Mouse (Mus musculus) adrenal gland, adult 8-10 months (tissue): ENCODE measurements at regions not wholly inside any gene's neighbourhood (a gene's known extent, or its start where the extent isn't known, plus 50 kb on each side); places are given as distances from the start of the nearest gene placed in this dataset.

Experiments used
- DNase-seq: peaks from one replicate; pipeline ENCODE4 v3.0.0; 2022

DNA sequence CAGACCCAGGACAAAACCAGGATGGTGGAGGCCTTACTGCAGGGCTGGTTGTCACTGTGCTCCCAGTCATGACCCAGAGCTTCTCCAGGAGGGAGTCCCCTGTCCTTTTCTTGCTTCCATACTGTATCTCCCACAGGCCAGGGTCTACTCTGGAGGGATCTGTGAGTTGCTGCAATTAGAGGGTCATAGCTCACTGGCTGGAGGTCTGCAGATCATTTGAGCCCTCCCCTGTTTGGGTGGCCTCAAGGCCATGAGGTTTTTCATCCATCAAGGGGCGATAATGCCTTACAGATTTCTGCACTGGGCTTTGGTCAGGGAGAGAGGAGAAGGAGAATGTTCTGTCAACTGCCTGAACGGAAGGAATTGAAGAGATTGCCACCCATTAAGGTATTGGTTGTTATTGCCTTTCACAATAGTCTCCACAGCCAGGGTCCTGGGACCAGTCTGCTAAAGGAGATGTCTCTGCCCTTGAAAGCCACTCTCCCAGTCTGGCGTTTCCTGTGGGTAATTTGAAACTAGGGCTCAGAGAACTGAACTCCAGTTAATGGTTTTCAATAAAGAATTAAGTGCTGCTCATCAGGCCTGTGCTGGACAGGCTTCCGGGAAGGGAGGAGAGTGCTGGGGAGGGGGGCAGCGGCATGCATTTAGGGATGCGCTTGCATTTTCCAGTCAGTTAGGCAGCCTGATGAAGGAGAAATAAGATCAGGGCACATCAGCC is 147.4 kb downstream of the Dmrta2 start:
- no peak for DNase-seq

DNA sequence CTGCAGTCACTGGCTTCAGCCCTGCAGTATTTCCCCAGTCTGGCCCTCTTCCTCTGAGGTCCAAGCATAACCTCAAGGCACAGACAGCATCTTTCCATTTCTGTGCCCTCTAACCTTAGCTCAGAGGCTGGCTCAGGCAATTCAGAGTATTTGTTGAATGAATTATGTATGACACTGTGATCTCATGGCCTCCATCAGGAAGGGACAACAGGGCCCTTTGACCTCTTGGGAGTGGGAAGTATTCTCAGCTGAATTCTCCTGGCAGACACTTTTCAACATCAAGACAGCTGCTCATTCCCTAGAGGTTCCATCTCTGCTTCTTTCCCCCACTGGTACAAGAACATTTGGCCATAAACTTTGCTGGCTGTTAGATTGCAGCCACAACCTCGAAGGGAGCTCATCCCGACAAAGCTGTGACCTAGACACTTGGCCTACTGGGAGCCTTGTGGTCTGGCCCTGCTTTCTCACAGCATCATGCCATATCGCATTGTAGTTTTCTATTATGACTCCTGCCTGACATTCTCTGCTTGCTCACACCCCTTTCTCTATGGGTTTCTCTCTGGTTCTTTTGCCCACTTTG is 150.2 kb downstream of the Dmrta2 start:
- DNase-seq = no peak

GRCm38 (mm10) chr4:110128918-110129317 is 151.1 kb downstream of the Dmrta2 start:
- DNase-seq = peak; percentile 10

DNA sequence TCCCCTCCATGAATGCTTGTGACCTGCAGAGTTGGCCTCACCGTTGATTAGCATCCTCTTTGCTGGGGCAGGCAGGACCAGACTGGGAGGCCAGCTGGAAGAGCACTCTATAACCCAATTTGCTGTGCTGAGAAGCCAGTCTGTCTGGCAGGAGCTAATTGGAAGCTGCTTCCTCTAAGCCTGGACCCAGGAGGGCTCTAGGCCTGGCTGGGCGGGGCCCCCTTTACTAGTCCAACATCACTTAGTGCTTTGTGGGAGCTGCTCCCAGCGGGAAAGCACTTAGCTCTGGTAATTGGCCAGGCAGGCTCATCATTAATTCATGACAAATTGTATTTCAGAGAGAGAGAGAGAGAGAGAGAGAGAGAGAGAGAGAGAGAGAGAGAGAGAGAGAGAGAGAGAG is 151.7 kb downstream of the Dmrta2 start:
- peak; percentile 12 for DNase-seq

GRCm38 (mm10) chr4:110132061-110132460 is 154.2 kb downstream of the Dmrta2 start:
- no peak for DNase-seq

- no peak for DNase-seq
These were observed 156.2 kb downstream of the Dmrta2 start for GRCm38 (mm10) chr4:110134036-110134435.

- no peak for DNase-seq
These were observed 167.4 kb downstream of the Dmrta2 start for GRCm38 (mm10) chr4:110145229-110145628.

GRCm38 (mm10) chr4:110152103-110152946 is 174.5 kb downstream of the Dmrta2 start:
- no peak for DNase-seq
